Mouse (Mus musculus) liver, embryonic 16.5 days (tissue): Measurements from ENCODE around the gene Cblc. TPM values are rescaled to one million over a fixed set of nuclear protein-coding genes. Genes with fewer than 3 reads are reported as not detected.
A peak's percentile ranks its signal among the peaks of the same experiment; 100 is the strongest.

ENCODE experiments used
- ATAC-seq: fragments of 200-750 bp; cut with Nextera tagmentation; 2 replicates; pipeline ENCODE4 v1.8.0; 2017; ENCODE audit warnings: low read depth, mild to moderate bottlenecking, moderate number of reproducible peaks, moderate library complexity
- H3K27ac ChIP-seq: fragments of 300-500 bp; sonication (generic); 2 replicates; pipeline ENCODE4 v1.5.1; 2014; ENCODE audit warnings: mild to moderate bottlenecking, low read length
- H3K27me3 ChIP-seq: fragments of 300-500 bp; sonication (generic); 2 replicates; pipeline ENCODE4 v1.6.1; 2014; ENCODE audit warnings: low read depth, low read length, mixed read lengths; ENCODE audit not compliant: control insufficient read depth, insufficient read depth
- H3K36me3 ChIP-seq: fragments of 300-500 bp; sonication (generic); 2 replicates; pipeline ENCODE4 v1.6.1; 2014; ENCODE audit warnings: mild to moderate bottlenecking; ENCODE audit not compliant: control insufficient read depth, insufficient read depth
- H3K4me1 ChIP-seq: fragments of 300-500 bp; sonication (generic); 2 replicates; pipeline ENCODE4 v1.6.1; 2014; ENCODE audit warnings: low read depth, low read length, mixed read lengths; ENCODE audit not compliant: control insufficient read depth
- H3K4me2 ChIP-seq: fragments of 300-500 bp; sonication (generic); 2 replicates; pipeline ENCODE4 v1.6.1; 2014; ENCODE audit warnings: low read depth, low read length, mixed read lengths
- H3K4me3 ChIP-seq: fragments of 300-500 bp; sonication (generic); 2 replicates; pipeline ENCODE4 v1.5.1; 2014; ENCODE audit warnings: low read depth, mild to moderate bottlenecking, low read length
- H3K9ac ChIP-seq: fragments of 300-500 bp; sonication (generic); 2 replicates; pipeline ENCODE4 v1.6.1; 2014; ENCODE audit warnings: low read depth, low read length
- H3K9me3 ChIP-seq: fragments of 300-500 bp; sonication (generic); replicated peaks from 2 replicates; pipeline ENCODE4 v1.6.1; 2016; ENCODE audit warnings: low read length; ENCODE audit not compliant: control insufficient read depth
- WGBS: fragments of 180-500 bp; shearing (Covaris S2); extraction: QIAGEN DNeasy Blood & Tissue Kit; methylation state at CpG from one replicate; pipeline ENCODE4 v1.1.7; 2014; ENCODE audit not compliant: insufficient replicate concordance; 5-methylcytosine and 5-hydroxymethylcytosine counted together
- polyA plus RNA-seq: library from polyadenylated mRNA; unstranded; fragments of >200 nt; fragmentation: Nextera tagmentation; extraction: Ambion mirVana; gene quantifications from 2 replicates; pipeline ENCODE4 v1.2.1, GENCODE M21; 2015

Cblc gene
- polyA plus RNA-seq, 1 experiment from 2014 or later, result 4.7 TPM

DNA sequence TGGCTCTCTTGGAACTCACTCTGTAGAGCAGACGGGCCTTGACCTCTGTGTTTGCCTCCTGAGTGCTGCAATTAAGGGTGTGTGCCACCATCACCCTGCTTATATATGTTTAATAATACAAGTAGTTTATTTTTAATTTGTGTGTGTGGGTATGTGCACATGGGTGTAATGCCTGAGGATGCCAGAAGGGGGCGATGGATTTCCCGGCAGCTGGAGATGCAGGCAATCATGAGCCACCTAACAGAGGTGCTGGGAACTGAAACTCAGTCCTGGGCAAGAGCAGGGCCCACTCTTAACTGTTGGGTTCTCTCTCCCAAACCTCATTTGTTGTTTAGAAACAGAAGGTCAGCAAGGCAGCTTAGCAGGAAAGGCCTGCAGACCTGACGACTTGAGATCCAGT lies 16.7 kb downstream of the Cblc start:
- Histone ChIP-seq H3K4me2 (no peak overlapping the region), H3K9ac (no peak overlapping the region), H3K9me3 (no peaks in the 10 kb centered on the region), H3K4me3 (no peak overlapping the region), H3K4me1 (no peaks in the 10 kb centered on the region; the same call in 1 of the 2 replicates), H3K36me3 (0 out of 2 replicates have a peak, but pooled peaks cover 2% of the 10 kb centered on the region), H3K27me3 (no peaks in the 10 kb centered on the region), H3K27ac (no peak overlapping the region)
- no peak for ATAC-seq
- 63% methylated on average over 4 of the region's 4 CpGs for WGBS

GRCm38 (mm10) chr7:19778645-19779044 lies 18.0 kb downstream of the Cblc start:
- ATAC-seq, result no peak
- no peak overlapping the region for H3K4me2 ChIP-seq
- 0 out of 2 replicates have a peak, but pooled peaks cover 2% of the 10 kb centered on the region for H3K36me3 ChIP-seq
- H3K27me3 ChIP-seq, result no peaks in the 10 kb centered on the region
- no peaks in the 10 kb centered on the region for H3K9me3 ChIP-seq
- H3K27ac ChIP-seq, result no peak overlapping the region
- 71% methylated on average over 8 of the region's 8 CpGs for WGBS
- no peaks in the 10 kb centered on the region for H3K4me1 ChIP-seq
- no peak overlapping the region for H3K4me3 ChIP-seq
- H3K9ac ChIP-seq, result no peak overlapping the region

- no peaks in the 10 kb centered on the region for H3K4me1 ChIP-seq
- ATAC-seq, result no peak
- no peak overlapping the region for H3K4me2 ChIP-seq
- H3K9me3 ChIP-seq, result no peaks in the 10 kb centered on the region
- H3K27ac ChIP-seq, result no peak overlapping the region
- WGBS, result 64% methylated on average over 11 of the region's 11 CpGs
- H3K27me3 ChIP-seq, result peaks cover under 1% of the 10 kb centered on the region; the same call in 1 of the 2 replicates
- H3K9ac ChIP-seq, result no peak overlapping the region
- H3K36me3 ChIP-seq, result 0 out of 2 replicates have a peak, but pooled peaks cover 2% of the 10 kb centered on the region
- no peak overlapping the region for H3K4me3 ChIP-seq
Measured at GRCm38 (mm10) chr7:19777049-19777723, 19.4 kb downstream of the Cblc start.

- Histone ChIP-seq H3K4me2 (no peak overlapping the region), H3K27me3 (peaks cover 28% of the 10 kb centered on the region)
- 42% methylated on average over 4 of the region's 4 CpGs for WGBS
Measured at GRCm38 (mm10) chr7:19771682-19772081, 24.9 kb downstream of the Cblc start.

GRCm38 (mm10) chr7:19770984-19771391 lies 25.6 kb downstream of the Cblc start, which contains the start of gene Bcam:
Gene Bcam, minus strand, starts transcription at chr7:19771016.
- ATAC-seq, result no peak
- Histone ChIP-seq H3K27me3 (peaks cover 28% of the 10 kb centered on the region), H3K27ac (no peak within 1 kb of the TSS), H3K9ac (peak within 1 kb of the TSS; percentile 36), H3K4me1 (peaks cover 6% of the 10 kb centered on the region), H3K4me3 (peak within 1 kb of the TSS; percentile 46), H3K4me2 (peak within 1 kb of the TSS; percentile 62), H3K36me3 (no peaks in the 10 kb centered on the region), H3K9me3 (no peaks in the 10 kb centered on the region)
- 5% methylated on average over 8 of the region's 9 CpGs for WGBS

More at GRCm38 (mm10) chr7:19771682-19772081, 24.9 kb downstream of the Cblc start:
- ATAC-seq, result no peak
- Histone ChIP-seq H3K27ac (no peak overlapping the region), H3K4me3 (no peak overlapping the region), H3K9me3 (no peaks in the 10 kb centered on the region), H3K9ac (no peak overlapping the region), H3K36me3 (no peaks in the 10 kb centered on the region), H3K4me1 (peaks cover 6% of the 10 kb centered on the region)

DNA sequence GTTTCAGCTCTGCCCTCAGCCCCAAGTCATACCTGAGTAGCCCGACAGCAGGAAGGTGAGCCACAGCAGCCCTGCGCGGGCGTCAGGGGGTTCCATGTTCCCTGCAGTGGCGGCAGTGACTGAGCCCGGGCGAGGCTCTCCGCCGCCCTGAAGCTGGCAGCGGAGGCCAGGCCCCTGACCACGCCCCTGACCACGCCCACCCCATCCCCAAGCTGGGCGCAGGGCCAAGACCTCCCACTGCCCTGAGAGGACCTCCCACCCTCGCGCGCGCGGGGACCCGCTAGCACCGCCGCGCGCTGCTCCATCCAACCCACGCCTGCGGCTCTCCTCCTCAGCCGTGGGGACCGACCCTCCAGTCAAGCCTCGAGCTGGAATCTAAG lies 26.2 kb downstream of the Cblc start:
- no peak overlapping the region for H3K27ac ChIP-seq
- peak; percentile 73 for ATAC-seq
- H3K4me3 ChIP-seq, result peak overlapping the region; percentile 46
- H3K9me3 ChIP-seq, result no peaks in the 10 kb centered on the region
- under 1% methylated on average over 28 of the region's 28 CpGs for WGBS
- peak overlapping the region; percentile 36 for H3K9ac ChIP-seq
- peaks cover 6% of the 10 kb centered on the region for H3K4me1 ChIP-seq
- H3K36me3 ChIP-seq, result no peaks in the 10 kb centered on the region
- H3K4me2 ChIP-seq, result peak overlapping the region; percentile 62
- peaks cover 28% of the 10 kb centered on the region for H3K27me3 ChIP-seq

GRCm38 (mm10) chr7:19769434-19770374 lies 26.9 kb downstream of the Cblc start:
- Histone ChIP-seq H3K36me3 (no peaks in the 10 kb centered on the region), H3K4me3 (peak overlapping the region; percentile 46), H3K4me2 (peak overlapping the region; percentile 62), H3K9ac (peak overlapping the region; percentile 36), H3K27me3 (peaks cover 28% of the 10 kb centered on the region), H3K4me1 (peaks cover 6% of the 10 kb centered on the region), H3K27ac (no peak overlapping the region), H3K9me3 (no peaks in the 10 kb centered on the region)
- ATAC-seq, result no peak
- 12% methylated on average over 16 of the region's 16 CpGs for WGBS

GRCm38 (mm10) chr7:19769001-19769400 lies 27.6 kb downstream of the Cblc start:
- no peak overlapping the region for H3K4me2 ChIP-seq
- H3K27me3 ChIP-seq, result peaks cover 28% of the 10 kb centered on the region
- H3K4me3 ChIP-seq, result no peak overlapping the region
- no peaks in the 10 kb centered on the region for H3K36me3 ChIP-seq
- no peak overlapping the region for H3K9ac ChIP-seq
- no peaks in the 10 kb centered on the region for H3K9me3 ChIP-seq
- no peak overlapping the region for H3K27ac ChIP-seq
- 28% methylated on average over 4 of the region's 4 CpGs for WGBS
- ATAC-seq, result no peak
- H3K4me1 ChIP-seq, result peaks cover 6% of the 10 kb centered on the region
